Mouse (Mus musculus) embryonic stem cell, embryonic (primary cell): ENCODE measurements around the gene Arhgef26.

Experiments
- CTCF ChIA-PET, 4 experiments: fragments of 300-600 bp in 2 of 4; fragments of 350-600 bp in 2 of 4; sonication (Branson Sonifier 250); formaldehyde crosslinking; loops; one replicate each; lab custom pipeline; 2022; ENCODE audit warnings: inconsistent platforms in 2 of 4; lab: Charles Lee
- POLR2A ChIA-PET, 4 experiments: fragments of 300-600 bp in 2 of 4; fragments of 350-600 bp in 2 of 4; sonication (Branson Sonifier 250); formaldehyde crosslinking; loops; one replicate each; lab custom pipeline; 2022; ENCODE audit warnings: antibody characterized with exemption in 4 of 4, inconsistent platforms in 1 of 4; lab: Charles Lee

The Arhgef26 gene

GRCm38 (mm10) chr3:62418387-62419138 lies 80.4 kb downstream of the Arhgef26 start:
- POLR2A ChIA-PET, result no interaction called here

GRCm38 (mm10) chr3:62433675-62434074 lies 95.5 kb downstream of the Arhgef26 start:
- ChIA-PET POLR2A (no interaction called here), CTCF (no interaction called here)

More at GRCm38 (mm10) chr3:62418387-62419138, 80.4 kb downstream of the Arhgef26 start:
- CTCF ChIA-PET, result no interaction called here

GRCm38 (mm10) chr3:62435923-62436322 lies 97.8 kb downstream of the Arhgef26 start:
- POLR2A ChIA-PET, result no interaction called here
- CTCF ChIA-PET, result no interaction called here

GRCm38 (mm10) chr3:62440431-62440969 lies 102.4 kb downstream of the Arhgef26 start:
- ChIA-PET CTCF (no interaction called here), POLR2A (interaction anchor here in 1 of 4 experiments (0.6 kb wide), 1 partner anchor 107 kb away, joined by 3 read pairs; no protein-coding TSS in a partner anchor)

GRCm38 (mm10) chr3:62443582-62444194 lies 105.5 kb downstream of the Arhgef26 start:
- POLR2A ChIA-PET, result no interaction called here
- CTCF ChIA-PET, result no interaction called here

- ChIA-PET POLR2A (interaction anchor here in 1 of 4 experiments (0.9 kb wide), 1 partner anchor 19 kb away, joined by 3 read pairs; no protein-coding TSS in a partner anchor), CTCF (no interaction called here)
Observed at GRCm38 (mm10) chr3:62446271-62446670, 108.1 kb downstream of the Arhgef26 start.

- CTCF ChIA-PET, result no interaction called here
- POLR2A ChIA-PET, result interaction anchor here in 1 of 4 experiments (0.9 kb wide), 1 partner anchor 18 kb away, joined by 3 read pairs; no protein-coding TSS in a partner anchor
Observed at GRCm38 (mm10) chr3:62447151-62447550, 109.0 kb downstream of the Arhgef26 start.

GRCm38 (mm10) chr3:62449871-62450496 lies 111.8 kb downstream of the Arhgef26 start:
- CTCF ChIA-PET, result interaction anchor here in 1 of 4 experiments (0.7 kb wide), 1 partner anchor 285 kb away, joined by 3 read pairs; no protein-coding TSS in a partner anchor

GRCm38 (mm10) chr3:62452961-62453360 lies 114.8 kb downstream of the Arhgef26 start:
- ChIA-PET CTCF (interaction anchor here in 1 of 4 experiments (0.6 kb wide), 1 partner anchor 65 kb away, joined by 3 read pairs; no protein-coding TSS in a partner anchor), POLR2A (no interaction called here)

More at GRCm38 (mm10) chr3:62449871-62450496, 111.8 kb downstream of the Arhgef26 start:
- POLR2A ChIA-PET, result no interaction called here

- CTCF ChIA-PET, result no interaction called here
- POLR2A ChIA-PET, result no interaction called here
Observed at GRCm38 (mm10) chr3:62454096-62454495, 116.0 kb downstream of the Arhgef26 start.

GRCm38 (mm10) chr3:62455854-62456253 lies 117.7 kb downstream of the Arhgef26 start:
- ChIA-PET CTCF (interaction anchor here in 2 of 4 experiments (0.6 to 0.7 kb wide), 3 partner anchors 114 to 239 kb away, joined by 3 to 4 read pairs (median 3); no protein-coding TSS in a partner anchor), POLR2A (interaction anchor here in 1 of 4 experiments (0.5 kb wide), 1 partner anchor 11 kb away, joined by 4 read pairs; no protein-coding TSS in a partner anchor)

GRCm38 (mm10) chr3:62458284-62459013 lies 120.3 kb downstream of the Arhgef26 start:
- ChIA-PET CTCF (interaction anchor here in 3 of 4 experiments (0.6 kb wide), 3 partner anchors 29 to 244 kb away, joined by 3 to 20 read pairs (median 3); no protein-coding TSS in a partner anchor), POLR2A (interaction anchor here in 1 of 4 experiments (1.1 kb wide), 1 partner anchor 120 kb away, joined by 5 read pairs; the partner anchor contains the start of gene Arhgef26)

- ChIA-PET POLR2A (interaction anchor here in 1 of 4 experiments (1.1 to 2.3 kb wide), 2 partner anchors 13 to 121 kb away, joined by 5 to 6 read pairs; partner anchors contain the start of gene Arhgef26), CTCF (no interaction called here)
Observed at GRCm38 (mm10) chr3:62459483-62459882, 121.3 kb downstream of the Arhgef26 start.

GRCm38 (mm10) chr3:62464276-62464675 lies 126.1 kb downstream of the Arhgef26 start:
- CTCF ChIA-PET, result no interaction called here
- POLR2A ChIA-PET, result interaction anchor here in 1 of 4 experiments (2.7 kb wide), 1 partner anchor 11 kb away, joined by 11 read pairs; no protein-coding TSS in a partner anchor

GRCm38 (mm10) chr3:62470179-62470578 lies 132.0 kb downstream of the Arhgef26 start:
- ChIA-PET CTCF (no interaction called here), POLR2A (interaction anchor here in 1 of 4 experiments (1.2 kb wide), 1 partner anchor 37 kb away, joined by 3 read pairs; the partner anchor contains the start of gene Dhx36)

- ChIA-PET CTCF (no interaction called here), POLR2A (interaction anchor here in 1 of 4 experiments (0.9 to 1.3 kb wide), 2 partner anchors 11 to 22 kb away, joined by 3 read pairs; partner anchors contain the start of gene Dhx36)
Observed at GRCm38 (mm10) chr3:62484340-62484739, 146.2 kb downstream of the Arhgef26 start.

GRCm38 (mm10) chr3:62492568-62492967 lies 154.4 kb downstream of the Arhgef26 start:
- POLR2A ChIA-PET, result interaction anchor here (0.6 to 1.5 kb wide), 4 partner anchors 14 to 1226 kb away, joined by 3 to 4 read pairs (median 4); partner anchors contain the start of gene Dhx36 (in 1 of the 4)
- CTCF ChIA-PET, result no interaction called here

- ChIA-PET POLR2A (interaction anchor here in 1 of 4 experiments (1.8 kb wide), 1 partner anchor 14 kb away, joined by 4 read pairs; no protein-coding TSS in a partner anchor), CTCF (no interaction called here)
Observed at GRCm38 (mm10) chr3:62499327-62499726, 161.2 kb downstream of the Arhgef26 start.
